Mouse (Mus musculus): ENCODE measurements around the gene Nodal. TPM values are rescaled to one million over a fixed set of nuclear protein-coding genes. Genes with fewer than 3 reads are reported as not detected.

Nodal gene
- polyA plus RNA-seq (2012; rRNA removed), result 0.36 and 0.53 TPM in 2 replicates

DNA sequence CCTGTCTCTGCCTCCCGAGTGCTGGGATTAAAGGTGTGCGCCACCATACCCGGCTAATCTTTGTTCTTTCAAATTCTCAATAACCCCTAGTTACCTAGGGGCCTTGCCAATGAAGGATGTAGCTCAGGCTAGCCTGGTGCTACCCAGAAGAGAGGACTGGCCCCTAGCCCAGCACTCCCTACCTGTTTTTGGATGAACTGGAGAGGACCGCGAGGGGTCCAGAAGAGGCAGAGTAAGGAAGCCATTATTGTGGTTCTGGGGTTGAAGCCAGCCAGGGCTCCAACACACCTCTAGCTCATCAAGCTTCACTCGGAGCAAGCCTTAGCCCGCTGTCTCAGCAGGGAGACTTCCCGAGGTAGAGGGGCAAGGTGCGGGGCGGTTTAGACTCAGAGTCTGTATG, at the start of gene Nodal:
Nodal (plus strand) TSS at position 301 of the 400 bp plus-strand sequence.

GRCm38 (mm10) chr10:61383021-61383714, 34.6 kb upstream of the Nodal start, which contains the start of gene Pald1:
TSS of gene Pald1 (minus strand) at chr10:61383530.

GRCm38 (mm10) chr10:61452645-61453044, 34.9 kb downstream of the Nodal start, which contains the start of gene Eif4ebp2:
TSS of gene Eif4ebp2 (minus strand) at chr10:61452661.

Other genes starting within 250 kb of the Nodal start
- gene Tbata, start 246.0 kb upstream of the Nodal start, polyA plus RNA-seq (2012; rRNA removed), result not detected in 2 replicates
- gene Adamts14, start 144.5 kb upstream of the Nodal start, polyA plus RNA-seq (2012; rRNA removed), result 0.25 and 0.32 TPM in 2 replicates
- gene Prf1, start 120.1 kb upstream of the Nodal start, polyA plus RNA-seq (2012; rRNA removed), result 0.01 TPM in 1 of 2 replicates, not detected in the other
- 3.8 and 4.1 TPM in 2 replicates for gene Pald1, start 34.4 kb upstream of the Nodal start, polyA plus RNA-seq (2012; rRNA removed)
- gene Eif4ebp2, start 34.7 kb downstream of the Nodal start, polyA plus RNA-seq (2012; rRNA removed), result 18.1 and 22.5 TPM in 2 replicates
- 6.1 and 6.6 TPM in 2 replicates for gene Lrrc20, start 57.8 kb downstream of the Nodal start, polyA plus RNA-seq (2012; rRNA removed)
- gene Npffr1, start 177.5 kb downstream of the Nodal start, polyA plus RNA-seq (2012; rRNA removed), result 0.01 TPM in 1 of 2 replicates, not detected in the other
- 57.9 and 62.3 TPM in 2 replicates for gene Ppa1, start 230.6 kb downstream of the Nodal start, polyA plus RNA-seq (2012; rRNA removed)